Mouse (Mus musculus) spleen, adult 10 weeks (tissue): Measurements from ENCODE around the gene Pmpcb. TPM values are rescaled to one million over a fixed set of nuclear protein-coding genes. Genes with fewer than 3 reads are reported as not detected.

Source experiments
- polyA plus RNA-seq: library from polyadenylated mRNA; stranded (reverse); fragments of 350-450 nt; fragmentation: Illumina TruSeq; extraction: RNeasy Lipid Tissue Mini Kit (QIAGEN cat#74804); gene quantifications from one replicate; pipeline ENCODE4 v1.2.3, GENCODE M21; 2015; ENCODE audit warnings: low replicate concordance; ENCODE audit not compliant: insufficient read depth

The Pmpcb gene
- polyA plus RNA-seq = 66.7 TPM

GRCm38 (mm10) chr5:21736956-21737585, at the start of gene Pmpcb:
Gene Pmpcb (plus strand): TSS chr5:21737141.

GRCm38 (mm10) chr5:21701351-21702008, 35.5 kb upstream of the Pmpcb start, which contains the start of gene Napepld:
Gene Napepld (minus strand): TSS chr5:21701396.

GRCm38 (mm10) chr5:21785053-21785452, 48.1 kb downstream of the Pmpcb start, which contains the start of the genes Dnajc2 and Psmc2:
Gene Dnajc2 (minus strand): TSS chr5:21785251.
Gene Psmc2 (plus strand): TSS chr5:21785283.

Other genes starting within 250 kb of the Pmpcb start
- 0.18 TPM for gene Lrrc17, start 193.6 kb upstream of the Pmpcb start, polyA plus RNA-seq
- gene Fbxl13, start 91.5 kb upstream of the Pmpcb start, polyA plus RNA-seq = 0.15 TPM
- 57.2 TPM for gene Armc10, start 91.3 kb upstream of the Pmpcb start, polyA plus RNA-seq
- 1.7 TPM for gene Napepld, start 35.7 kb upstream of the Pmpcb start, polyA plus RNA-seq
- gene Dnajc2, start 48.1 kb downstream of the Pmpcb start, polyA plus RNA-seq = 88.5 TPM
- gene Psmc2, start 48.1 kb downstream of the Pmpcb start, polyA plus RNA-seq = 94.5 TPM
- gene Slc26a5, start 128.5 kb downstream of the Pmpcb start, polyA plus RNA-seq = not detected